Mouse (Mus musculus) adrenal gland, postnatal 14 days (tissue): ENCODE results near the gene Gm13288. TPM values are rescaled to one million over a fixed set of nuclear protein-coding genes. Genes with fewer than 3 reads are reported as not detected.
A peak's percentile ranks its signal among the peaks of the same experiment; 100 is the strongest.
"Not testable (repeated sequence)": the region's sequence is repeated elsewhere in the genome, so short reads cannot be mapped to it uniquely, and the experiment has no call there.

ENCODE experiments used
- DNase-seq: peaks from one replicate; pipeline ENCODE4 v3.0.0; 2021; ENCODE audit warnings: mixed read lengths
- long read RNA-seq, 2 experiments: library from polyadenylated mRNA; stranded (forward); transcript quantifications; one replicate each; pipeline ENCODE4 v2.0.0; 2021
- total RNA-seq: library from RNA; stranded (reverse); gene quantifications from 2 replicates; pipeline ENCODE4 v1.2.3, GENCODE M21; 2021

Gene Gm13288
- not detected in 2 replicates for total RNA-seq
- long read RNA-seq, experiment 1 = 0 reads
- long read RNA-seq, experiment 2 = 0 reads

GRCm38 (mm10) chr4:88805231-88805630 lies at the start of gene Gm13288:
TSS of gene Gm13288 (plus strand) at chr4:88805531.
- not testable (repeated sequence) for DNase-seq

GRCm38 (mm10) chr4:88756581-88757513 lies 48.5 kb upstream of the Gm13288 start:
- peak; percentile 14 for DNase-seq

DNA sequence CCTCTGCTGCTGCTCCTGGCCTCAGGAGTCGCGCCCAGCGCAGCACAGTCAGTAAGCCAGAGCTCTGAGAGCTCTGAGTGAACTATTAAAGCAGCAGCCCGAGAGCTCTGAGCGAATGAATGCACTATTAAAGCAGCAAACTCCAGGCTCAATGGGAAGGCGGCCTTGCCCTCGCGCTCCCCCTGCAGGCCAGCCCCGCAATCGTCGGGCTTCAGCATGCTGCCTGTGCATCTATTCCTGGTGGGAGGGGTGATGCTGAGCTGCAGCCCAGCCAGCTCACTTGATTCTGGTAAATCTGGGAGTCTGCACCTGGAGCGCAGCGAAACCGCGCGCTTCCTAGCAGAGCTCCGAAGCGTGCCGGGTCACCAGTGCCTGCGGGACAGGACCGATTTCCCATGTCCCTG lies 47.7 kb upstream of the Gm13288 start:
- DNase-seq = peak; percentile 85

DNA sequence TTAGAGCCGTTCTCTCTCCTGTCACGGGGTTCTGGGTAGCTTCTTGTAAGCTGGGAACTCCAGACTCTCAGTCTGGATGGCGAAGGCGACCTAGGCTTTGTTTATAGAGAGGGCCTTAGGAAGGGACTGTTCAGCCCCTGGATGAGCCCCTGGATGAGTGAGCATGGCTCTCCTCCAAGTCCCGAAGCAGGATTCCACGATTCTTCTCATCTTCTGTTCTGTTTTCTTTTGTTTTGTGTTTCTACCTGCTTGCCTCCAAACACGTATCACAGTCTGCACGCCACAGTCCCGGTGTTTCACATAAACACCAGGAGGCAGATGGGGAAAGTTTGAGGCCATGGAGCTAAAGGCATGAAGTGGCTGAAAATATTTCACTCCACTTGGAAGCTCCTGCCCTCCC lies 46.6 kb upstream of the Gm13288 start:
- not testable (repeated sequence) for DNase-seq

DNA sequence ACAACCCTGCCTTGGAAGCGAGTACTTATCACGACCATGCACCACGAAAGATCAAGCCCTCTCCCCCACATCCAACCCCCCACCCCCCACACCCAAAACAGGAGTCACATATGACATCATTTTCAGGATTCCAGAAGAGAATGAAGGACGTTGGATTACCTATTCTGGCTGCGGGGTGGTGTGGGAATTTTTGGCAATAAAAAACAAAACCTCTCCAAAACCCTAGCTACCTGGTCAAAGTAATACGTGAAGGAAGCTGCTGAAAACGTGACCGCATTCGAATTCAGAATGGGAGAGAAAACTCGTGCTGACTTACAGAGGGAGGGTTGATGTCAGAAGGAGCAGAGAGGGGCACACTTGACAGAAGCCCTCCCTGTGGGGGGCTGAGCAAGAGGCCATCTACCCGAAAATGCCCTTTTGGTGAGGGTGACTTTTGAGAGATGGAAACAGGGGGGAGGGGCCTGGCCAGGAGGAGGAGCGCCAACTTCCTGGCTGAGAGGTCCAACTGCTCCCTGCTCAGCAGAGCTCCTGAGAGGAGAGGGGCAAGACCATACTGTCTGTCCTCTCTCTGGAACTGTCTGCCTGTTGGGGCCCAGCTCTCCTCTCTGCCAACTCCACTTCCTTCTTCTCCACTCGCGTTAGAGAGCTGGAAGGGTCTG lies 45.6 kb upstream of the Gm13288 start, which contains the start of gene Gm13283:
Gene Gm13283 (plus strand): TSS at position 510 of the 659 bp plus-strand sequence.
- DNase-seq = peak; percentile 42

- DNase-seq = peak; percentile 85
These were observed 44.9 kb upstream of the Gm13288 start for GRCm38 (mm10) chr4:88760431-88760830.

DNA sequence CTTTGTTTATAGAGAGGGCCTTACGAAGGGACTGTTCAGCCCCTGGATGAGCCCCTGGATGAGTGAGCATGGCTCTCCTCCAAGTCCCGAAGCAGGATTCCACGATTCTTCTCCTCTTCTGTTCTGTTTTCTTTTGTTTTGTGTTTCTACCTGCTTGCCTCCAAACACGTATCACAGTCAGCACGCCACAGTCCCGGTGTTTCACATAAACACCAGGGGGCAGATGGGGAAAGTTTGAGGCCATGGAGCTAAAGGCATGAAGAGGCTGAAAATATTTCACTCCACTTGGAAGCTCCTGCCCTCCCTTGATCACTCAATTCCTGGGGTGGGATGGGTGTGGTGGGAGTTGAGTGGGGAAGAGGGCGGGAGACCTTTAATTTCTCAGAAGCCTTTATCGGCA lies 43.6 kb upstream of the Gm13288 start:
- peak; percentile 59 for DNase-seq

- peak; percentile 16 for DNase-seq
These were observed 43.0 kb upstream of the Gm13288 start for GRCm38 (mm10) chr4:88762341-88762740.

- DNase-seq = peak; percentile 69
These were observed 41.8 kb upstream of the Gm13288 start for GRCm38 (mm10) chr4:88763384-88764018.

- DNase-seq = not testable (repeated sequence)
These were observed 31.8 kb upstream of the Gm13288 start, which contains the start of gene Gm13290 for GRCm38 (mm10) chr4:88773534-88773933. TSS of gene Gm13290 (plus strand) at chr4:88773834.

- DNase-seq = not testable (repeated sequence)
These were observed 28.7 kb upstream of the Gm13288 start, which contains the start of gene Gm13289 for GRCm38 (mm10) chr4:88776622-88777021. TSS of gene Gm13289 (plus strand) at chr4:88776922.

DNA sequence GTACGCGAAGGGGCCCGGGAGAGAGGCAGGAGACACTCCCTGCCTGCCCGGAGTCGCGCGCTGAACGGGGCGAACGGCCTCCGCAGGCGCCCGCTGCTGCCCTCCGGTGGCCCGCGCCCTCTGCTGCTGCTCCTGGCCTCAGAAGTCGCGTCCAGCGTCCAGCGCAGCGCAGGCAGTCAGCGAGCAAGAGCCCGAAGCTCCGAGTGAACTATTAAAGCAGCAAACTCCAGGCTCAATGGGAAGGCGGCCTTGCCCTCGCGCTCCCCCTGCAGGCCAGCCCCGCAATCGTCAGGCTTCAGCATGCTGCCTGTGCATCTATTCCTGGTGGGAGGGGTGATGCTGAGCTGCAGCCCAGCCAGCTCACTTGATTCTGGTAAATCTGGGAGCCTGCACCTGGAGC lies 25.8 kb upstream of the Gm13288 start, which contains the start of gene Gm13272:
Gene Gm13272 (plus strand): TSS at position 301 of the 400 bp plus-strand sequence.
- not testable (repeated sequence) for DNase-seq

DNA sequence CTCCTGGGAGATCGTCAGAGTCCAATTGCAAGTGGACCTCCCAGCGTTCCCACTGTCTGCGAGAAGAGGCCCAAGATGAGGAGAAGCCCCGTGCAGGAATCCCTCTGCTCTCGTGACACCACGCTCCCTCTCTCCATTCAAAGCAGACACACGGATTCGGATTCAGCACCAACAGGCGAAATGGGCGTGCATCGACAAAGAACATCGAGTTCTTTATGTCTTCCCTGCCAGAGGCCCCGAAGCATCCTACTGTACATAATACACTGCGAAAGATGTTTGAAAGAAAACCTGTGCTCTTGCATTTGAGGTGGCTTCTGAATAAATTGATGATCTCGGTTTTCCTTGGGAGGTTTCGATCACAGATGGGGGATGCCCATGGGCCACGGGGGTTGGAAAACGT lies 25.0 kb upstream of the Gm13288 start:
- not testable (repeated sequence) for DNase-seq

DNA sequence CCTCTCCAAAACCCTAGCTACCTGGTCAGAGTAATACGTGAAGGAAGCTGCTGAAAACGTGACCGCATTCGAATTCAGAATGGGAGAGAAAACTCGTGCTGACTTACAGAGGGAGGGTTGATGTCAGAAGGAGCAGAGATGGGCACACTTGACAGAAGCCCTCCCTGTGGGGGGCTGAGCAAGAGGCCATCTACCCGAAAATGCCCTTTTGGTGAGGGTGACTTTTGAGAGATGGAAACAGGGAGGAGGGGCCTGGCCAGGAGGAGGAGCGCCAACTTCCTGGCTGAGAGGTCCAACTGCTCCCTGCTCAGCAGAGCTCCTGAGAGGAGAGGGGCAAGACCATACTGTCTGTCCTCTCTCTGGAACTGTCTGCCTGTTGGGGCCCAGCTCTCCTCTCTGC lies 23.5 kb upstream of the Gm13288 start, which contains the start of gene Ifnz:
Gene Ifnz (plus strand): TSS at position 301 of the 400 bp plus-strand sequence.
- DNase-seq = not testable (repeated sequence)

DNA sequence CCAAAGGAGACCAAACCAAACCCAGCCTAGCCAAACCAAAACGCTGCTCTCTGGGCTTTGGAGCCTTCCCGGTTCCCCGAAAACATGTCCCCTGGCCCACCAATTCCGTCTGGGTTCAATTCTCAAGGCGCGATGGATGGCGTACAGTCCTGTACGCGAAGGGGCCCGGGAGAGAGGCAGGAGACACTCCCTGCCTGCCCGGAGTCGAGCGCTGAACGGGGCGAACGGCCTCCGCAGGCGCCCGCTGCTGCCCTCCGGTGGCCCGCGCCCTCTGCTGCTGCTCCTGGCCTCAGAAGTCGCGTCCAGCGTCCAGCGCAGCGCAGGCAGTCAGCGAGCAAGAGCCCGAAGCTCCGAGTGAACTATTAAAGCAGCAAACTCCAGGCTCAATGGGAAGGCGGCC lies 23.0 kb upstream of the Gm13288 start:
- peak; percentile 32 for DNase-seq

DNA sequence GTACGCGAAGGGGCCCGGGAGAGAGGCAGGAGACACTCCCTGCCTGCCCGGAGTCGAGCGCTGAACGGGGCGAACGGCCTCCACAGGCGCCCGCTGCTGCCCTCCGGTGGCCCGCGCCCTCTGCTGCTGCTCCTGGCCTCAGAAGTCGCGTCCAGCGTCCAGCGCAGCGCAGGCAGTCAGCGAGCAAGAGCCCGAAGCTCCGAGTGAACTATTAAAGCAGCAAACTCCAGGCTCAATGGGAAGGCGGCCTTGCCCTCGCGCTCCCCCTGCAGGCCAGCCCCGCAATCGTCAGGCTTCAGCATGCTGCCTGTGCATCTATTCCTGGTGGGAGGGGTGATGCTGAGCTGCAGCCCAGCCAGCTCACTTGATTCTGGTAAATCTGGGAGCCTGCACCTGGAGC lies 19.9 kb upstream of the Gm13288 start, which contains the start of gene Gm13276:
Gene Gm13276 (plus strand): TSS at position 301 of the 400 bp plus-strand sequence.
- not testable (repeated sequence) for DNase-seq

DNA sequence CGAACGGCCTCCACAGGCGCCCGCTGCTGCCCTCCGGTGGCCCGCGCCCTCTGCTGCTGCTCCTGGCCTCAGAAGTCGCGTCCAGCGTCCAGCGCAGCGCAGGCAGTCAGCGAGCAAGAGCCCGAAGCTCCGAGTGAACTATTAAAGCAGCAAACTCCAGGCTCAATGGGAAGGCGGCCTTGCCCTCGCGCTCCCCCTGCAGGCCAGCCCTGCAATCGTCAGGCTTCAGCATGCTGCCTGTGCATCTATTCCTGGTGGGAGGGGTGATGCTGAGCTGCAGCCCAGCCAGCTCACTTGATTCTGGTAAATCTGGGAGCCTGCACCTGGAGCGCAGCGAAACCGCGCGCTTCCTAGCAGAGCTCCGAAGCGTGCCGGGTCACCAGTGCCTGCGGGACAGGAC lies 16.9 kb upstream of the Gm13288 start, which contains the start of gene Gm13277:
Gene Gm13277 (plus strand): TSS at position 231 of the 400 bp plus-strand sequence.
- DNase-seq = peak; percentile 78

GRCm38 (mm10) chr4:88791250-88791649 lies 14.1 kb upstream of the Gm13288 start, which contains the start of gene Gm13278:
TSS of gene Gm13278 (plus strand) at chr4:88791550.
- DNase-seq = not testable (repeated sequence)

DNA sequence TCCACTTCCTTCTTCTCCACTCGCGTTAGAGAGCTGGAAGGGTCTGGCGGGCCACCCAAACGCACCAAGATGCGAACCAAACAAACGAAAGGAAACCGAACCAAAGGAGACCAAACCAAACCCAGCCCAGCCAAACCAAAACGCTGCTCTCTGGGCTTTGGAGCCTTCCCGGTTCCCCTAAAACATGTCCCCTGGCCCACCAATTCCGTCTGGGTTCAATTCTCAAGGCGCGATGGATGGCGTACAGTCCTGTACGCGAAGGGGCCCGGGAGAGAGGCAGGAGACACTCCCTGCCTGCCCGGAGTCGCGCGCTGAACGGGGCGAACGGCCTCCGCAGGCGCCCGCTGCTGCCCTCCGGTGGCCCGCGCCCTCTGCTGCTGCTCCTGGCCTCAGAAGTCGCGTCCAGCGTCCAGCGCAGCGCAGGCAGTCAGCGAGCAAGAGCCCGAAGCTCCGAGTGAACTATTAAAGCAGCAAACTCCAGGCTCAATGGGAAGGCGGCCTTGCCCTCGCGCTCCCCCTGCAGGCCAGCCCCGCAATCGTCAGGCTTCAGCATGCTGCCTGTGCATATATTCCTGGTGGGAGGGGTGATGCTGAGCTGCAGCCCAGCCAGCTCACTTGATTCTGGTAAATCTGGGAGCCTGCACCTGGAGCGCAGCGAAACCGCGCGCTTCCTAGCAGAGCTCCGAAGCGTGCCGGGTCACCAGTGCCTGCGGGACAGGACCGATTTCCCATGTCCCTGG lies 11.2 kb upstream of the Gm13288 start, which contains the start of gene Gm13275:
Gene Gm13275 (plus strand): TSS at position 552 of the 740 bp plus-strand sequence.
- peak; percentile 52 for DNase-seq

GRCm38 (mm10) chr4:88797097-88797496 lies 8.2 kb upstream of the Gm13288 start, which contains the start of gene Gm13279:
TSS of gene Gm13279 (plus strand) at chr4:88797397.
- not testable (repeated sequence) for DNase-seq

GRCm38 (mm10) chr4:88799365-88799764 lies 6.0 kb upstream of the Gm13288 start, which contains the start of gene Gm13285:
TSS of gene Gm13285 (plus strand) at chr4:88799665.
- DNase-seq = not testable (repeated sequence)
